Mouse (Mus musculus) Patski (cell line): ENCODE results near the gene Zkscan2. TPM values are rescaled to one million over a fixed set of nuclear protein-coding genes. Genes with fewer than 3 reads are reported as not detected.

Experiments used
- ATAC-seq: fragments of 100-300 bp; one replicate; pipeline ENCODE4 v1.8.0; 2021
- CTCF ChIA-PET: fragments of 350-600 bp; sonication (Branson Sonifier 250); formaldehyde crosslinking; loops from one replicate; lab custom pipeline; 2022; ENCODE audit warnings: inconsistent platforms; lab: Charles Lee
- POLR2A ChIA-PET: fragments of 350-600 bp; sonication (Branson Sonifier 250); formaldehyde crosslinking; loops from one replicate; lab custom pipeline; 2022; ENCODE audit warnings: antibody characterized with exemption, inconsistent platforms; lab: Charles Lee
- DNase-seq: peaks from one replicate; pipeline ENCODE4 v3.0.0-alpha.2; 2011; ENCODE audit warnings: low read depth, low spot score
- H3K27me3 ChIP-seq: fragments of 371-371 bp; one replicate; pipeline ENCODE4 v1.5.1; 2021
- CTCF ChIP-seq: fragments of 100-300 bp; IDR thresholded peaks from one replicate; pipeline ENCODE4 v1.5.1; 2021
- in situ Hi-C: fragments of 300-500 bp; cut with MboI; formaldehyde crosslinking; loops from 3 replicates; pipeline ENCODE4 v1.11.1; 2018; ENCODE audit warnings: low pct_unique_long_range_greater_than_20kb, mixed read lengths
- polyA plus RNA-seq: library from polyadenylated mRNA; unstranded; gene quantifications from one replicate; pipeline ENCODE4 v1.2.3, GENCODE M21; 2021

Zkscan2 gene
- polyA plus RNA-seq, result 4.4 TPM

- peak; percentile 55 for TF ChIP-seq CTCF
- peak; percentile 87 for ATAC-seq
Observed at GRCm38 (mm10) chr7:123500239-123501219, at the start of gene Zkscan2. Gene Zkscan2, minus strand, starts transcription at chr7:123500449.

DNA sequence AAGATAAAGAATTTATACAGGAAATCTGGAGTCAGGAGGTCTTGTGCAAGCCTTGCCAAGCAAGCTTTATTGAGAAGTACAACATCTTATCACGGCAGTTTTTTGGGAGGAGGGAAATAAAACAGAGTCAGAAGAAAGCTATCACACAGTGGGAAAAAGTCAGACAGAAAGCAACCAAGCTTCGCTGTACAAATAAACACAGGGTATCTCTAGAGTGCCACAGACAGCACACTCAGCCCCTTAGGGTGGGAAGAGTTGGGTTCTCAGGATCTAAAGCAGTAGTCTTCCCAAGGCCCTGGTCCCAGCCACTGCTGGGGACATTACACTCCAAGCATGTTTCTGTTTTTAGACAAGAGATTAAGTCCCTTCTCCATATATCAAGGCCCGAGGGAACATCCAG is 28.9 kb upstream of the Zkscan2 start:
- DNase-seq (no peak), ATAC-seq (no peak)
- in situ Hi-C loops, result loop anchor here (25.0 kb wide), 1 partner anchor 1858 kb away; no protein-coding TSS in a partner anchor
- ChIA-PET CTCF (no interaction called here), POLR2A (no interaction called here)
- peaks cover 10% of the 10 kb centered on the region for H3K27me3 ChIP-seq
- TF ChIP-seq CTCF, result no peak

More at GRCm38 (mm10) chr7:123500239-123501219, at the start of gene Zkscan2:
- CTCF ChIA-PET, result no interaction called here
- peak; percentile 65 for DNase-seq
- POLR2A ChIA-PET, result interaction anchor here (0.6 to 1.2 kb wide), 3 partner anchors 10 to 781 kb away, joined by 3 read pairs; no protein-coding TSS in a partner anchor
- no peaks in the 10 kb centered on the region for H3K27me3 ChIP-seq
- in situ Hi-C loops, result no loop called here

DNA sequence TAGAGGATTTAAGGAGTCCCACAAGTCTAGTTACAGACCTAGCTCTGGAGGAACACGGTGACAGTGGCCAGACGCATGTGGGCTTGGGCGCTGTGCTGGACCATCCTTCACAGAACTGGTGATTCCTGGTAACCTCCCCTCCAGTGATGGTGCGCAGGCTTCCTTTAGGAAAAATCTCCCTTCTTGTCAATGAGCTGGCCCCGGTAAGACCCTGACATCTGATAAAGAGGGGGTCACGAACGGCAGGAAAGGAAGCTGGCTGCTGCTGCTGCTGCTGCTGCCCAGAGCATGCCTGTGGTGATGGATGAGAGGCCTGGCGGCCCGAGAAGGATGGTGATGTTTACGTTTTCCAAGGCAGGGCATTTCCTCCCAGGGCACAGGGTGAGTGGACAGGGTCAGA is 25.5 kb upstream of the Zkscan2 start:
- ATAC-seq (no peak), DNase-seq (no peak)
- POLR2A ChIA-PET, result no interaction called here
- TF ChIP-seq CTCF, result no peak
- peaks cover 14% of the 10 kb centered on the region for H3K27me3 ChIP-seq
- in situ Hi-C loops, result loop anchor here (25.0 kb wide), 1 partner anchor 1862 kb away; no protein-coding TSS in a partner anchor
- CTCF ChIA-PET, result no interaction called here

DNA sequence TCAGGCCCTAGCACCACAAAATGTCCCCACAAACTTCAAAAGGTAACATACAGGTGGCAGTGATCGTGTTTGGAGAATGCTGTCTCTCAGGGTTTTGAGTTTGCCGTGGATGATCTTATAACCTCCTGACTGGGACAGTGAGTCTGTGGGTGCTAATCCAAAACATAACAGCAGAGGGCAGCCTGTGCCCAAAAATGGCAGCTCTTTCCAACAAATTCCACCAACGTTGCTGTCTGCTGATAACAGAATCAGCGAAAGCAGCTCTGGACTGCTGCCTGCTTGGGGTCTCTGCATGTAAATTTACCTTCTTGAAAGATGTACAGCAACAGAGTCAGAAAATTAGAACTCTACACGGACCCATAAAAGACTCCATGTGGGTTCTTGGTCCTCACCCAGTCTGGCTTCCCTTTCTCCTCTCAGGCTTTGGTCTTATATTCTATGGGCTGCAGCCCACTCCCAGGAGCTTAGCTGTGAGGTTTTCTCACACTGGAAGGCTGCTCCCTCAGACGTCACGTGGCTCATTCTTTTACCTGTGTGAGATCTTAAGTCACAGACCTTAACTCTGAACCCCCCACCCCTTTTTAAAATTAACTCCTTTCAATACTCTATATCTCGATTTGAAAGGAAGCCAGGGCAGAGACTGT is 24.1 kb upstream of the Zkscan2 start:
- DNase-seq, result no peak
- in situ Hi-C loops, result no loop called here
- peak; percentile 89 for TF ChIP-seq CTCF
- peaks cover 15% of the 10 kb centered on the region for H3K27me3 ChIP-seq
- peak; percentile 69 for ATAC-seq
- POLR2A ChIA-PET, result no interaction called here
- CTCF ChIA-PET, result interaction anchor here (0.7 to 1.3 kb wide), 2 partner anchors 12 to 754 kb away, joined by 3 to 4 read pairs; no protein-coding TSS in a partner anchor

GRCm38 (mm10) chr7:123507946-123508345 is 7.7 kb upstream of the Zkscan2 start:
- in situ Hi-C loops, result no loop called here
- POLR2A ChIA-PET, result no interaction called here
- no peak for TF ChIP-seq CTCF
- no peaks in the 10 kb centered on the region for H3K27me3 ChIP-seq
- CTCF ChIA-PET, result no interaction called here
- no peak for DNase-seq
- no peak for ATAC-seq

DNA sequence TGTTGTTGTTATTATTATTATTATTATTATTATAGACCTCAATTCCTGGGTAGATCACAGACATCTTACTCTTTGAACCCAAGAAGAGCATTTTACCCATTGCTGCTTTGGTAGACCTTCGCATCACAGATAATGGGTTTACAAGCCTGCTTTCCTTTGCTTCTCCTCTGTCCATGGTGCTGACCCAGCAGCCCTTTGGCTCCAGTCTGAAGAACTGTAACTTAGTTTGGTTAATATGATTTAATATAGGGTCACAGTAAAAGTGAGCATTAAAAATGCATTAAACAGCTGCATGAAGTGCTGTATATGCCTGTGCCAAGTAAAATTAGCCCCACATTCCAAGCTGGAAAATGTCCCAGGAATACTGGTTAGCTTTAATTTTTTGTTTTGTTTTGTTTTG is 3.1 kb upstream of the Zkscan2 start:
- ChIA-PET CTCF (no interaction called here), POLR2A (no interaction called here)
- in situ Hi-C loops, result no loop called here
- DNase-seq (no peak), ATAC-seq (no peak)
- H3K27me3 ChIP-seq, result no peaks in the 10 kb centered on the region
- no peak for TF ChIP-seq CTCF

DNA sequence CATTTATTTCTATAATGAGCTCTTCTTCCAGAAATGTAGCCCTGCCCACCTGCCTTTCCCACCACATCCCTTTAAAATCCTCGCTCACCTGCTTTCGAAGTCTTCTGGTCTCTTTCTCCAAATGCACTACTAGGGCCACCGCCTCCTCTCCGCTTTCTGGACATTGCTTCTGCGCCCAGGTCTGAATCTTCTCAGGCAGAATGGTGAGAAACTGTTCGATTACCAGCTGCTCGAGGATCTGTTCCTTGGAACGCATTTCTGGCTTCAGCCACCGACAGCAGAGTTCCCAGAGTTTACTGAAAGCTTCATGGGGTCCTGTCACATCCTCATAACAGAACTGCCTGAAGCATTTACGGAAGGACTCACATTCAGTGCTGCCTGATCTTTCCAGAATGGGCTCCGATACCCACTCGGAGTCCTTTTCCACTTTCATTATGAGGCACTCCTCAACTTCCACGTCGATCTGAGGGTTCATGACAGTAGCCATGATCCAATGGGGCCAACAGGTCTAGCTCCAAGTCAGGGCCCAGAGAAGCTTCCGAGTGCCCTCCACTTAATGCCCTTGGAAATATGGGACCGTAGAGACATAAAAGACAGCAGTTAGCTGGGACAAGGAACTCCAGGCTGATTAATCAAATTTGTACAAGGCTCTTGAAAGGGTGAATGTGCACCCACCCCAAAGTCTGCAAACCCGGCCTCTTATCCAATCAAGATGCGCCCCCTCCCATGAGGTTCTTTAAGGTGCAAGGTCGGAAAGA is 589 bp downstream of the Zkscan2 start:
- TF ChIP-seq CTCF, result peak; percentile 21
- peak; percentile 41 for ATAC-seq
- DNase-seq, result no peak
- ChIA-PET POLR2A (interaction anchor here (0.6 to 1.2 kb wide), 2 partner anchors 292 to 781 kb away, joined by 3 read pairs; no protein-coding TSS in a partner anchor), CTCF (no interaction called here)
- in situ Hi-C loops, result no loop called here
- no peaks in the 10 kb centered on the region for H3K27me3 ChIP-seq

GRCm38 (mm10) chr7:123487703-123488102 is 12.5 kb downstream of the Zkscan2 start:
- no peak for DNase-seq
- ATAC-seq, result no peak
- H3K27me3 ChIP-seq, result no peaks in the 10 kb centered on the region
- in situ Hi-C loops, result no loop called here
- CTCF ChIA-PET, result interaction anchor here (1.5 kb wide), 1 partner anchor 9 kb away, joined by 3 read pairs; no protein-coding TSS in a partner anchor
- TF ChIP-seq CTCF, result no peak
- POLR2A ChIA-PET, result no interaction called here

DNA sequence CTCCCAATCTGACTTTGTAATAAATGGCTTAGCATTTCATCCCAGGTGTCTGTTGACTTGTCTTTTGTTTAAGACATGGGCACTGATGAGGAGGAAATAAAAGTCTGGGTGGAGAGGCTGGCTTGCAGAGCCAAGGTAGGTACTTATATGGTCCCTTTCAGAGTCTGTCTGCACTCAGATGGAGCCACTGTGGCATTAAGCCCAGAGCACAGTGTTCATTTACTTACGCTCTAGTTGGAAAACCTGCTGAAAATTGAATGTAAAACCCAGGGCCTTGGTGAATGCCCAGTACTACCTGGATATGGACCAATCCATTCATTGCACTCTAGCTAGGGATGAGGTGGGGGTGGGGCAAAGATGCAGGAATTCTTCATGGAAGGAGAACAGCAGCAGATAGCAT is 32.3 kb downstream of the Zkscan2 start:
- no peak for TF ChIP-seq CTCF
- ChIA-PET CTCF (interaction anchor here (2.9 kb wide), 1 partner anchor 262 kb away, joined by 10 read pairs; no protein-coding TSS in a partner anchor), POLR2A (no interaction called here)
- H3K27me3 ChIP-seq, result no peaks in the 10 kb centered on the region
- DNase-seq, result no peak
- in situ Hi-C loops, result loop anchor here (5.0 to 10.0 kb wide), 4 partner anchors 71 to 523 kb away; no protein-coding TSS in a partner anchor
- no peak for ATAC-seq
